Mouse (Mus musculus): Measurements from ENCODE around the gene Card14.
"Not testable (repeated sequence)": the region's sequence is repeated elsewhere in the genome, so short reads cannot be mapped to it uniquely, and the experiment has no call there.

Gene Card14

GRCm38 (mm10) chr11:119307658-119307867 lies at the start of gene Card14:
TSS of gene Card14 (plus strand) at chr11:119307768.
- DNase-seq (ENCODE audit: low spot score in 2 of 2), result no peak

- DNase-seq (ENCODE audit: low spot score in 2 of 2), result no peak
These were observed 49.4 kb upstream of the Card14 start for GRCm38 (mm10) chr11:119258216-119258571.

- DNase-seq (ENCODE audit: low spot score in 2 of 2), result no peak
These were observed 48.8 kb upstream of the Card14 start for GRCm38 (mm10) chr11:119258572-119259322.

GRCm38 (mm10) chr11:119259977-119260376 lies 47.6 kb upstream of the Card14 start:
- DNase-seq (ENCODE audit: low spot score in 2 of 2), result no peak

GRCm38 (mm10) chr11:119264413-119264812 lies 43.2 kb upstream of the Card14 start:
- DNase-seq (ENCODE audit: low spot score in 2 of 2), result no peak

- no peak for DNase-seq (ENCODE audit: low spot score in 2 of 2)
These were observed 41.8 kb upstream of the Card14 start for GRCm38 (mm10) chr11:119265811-119266210.

GRCm38 (mm10) chr11:119267241-119267674 lies 40.3 kb upstream of the Card14 start:
- DNase-seq (ENCODE audit: low spot score in 2 of 2), result no peak

GRCm38 (mm10) chr11:119267768-119268556 lies 39.6 kb upstream of the Card14 start, which contains the start of gene Gaa:
TSS of gene Gaa (plus strand) at chr11:119267887.
- DNase-seq (ENCODE audit: low spot score in 2 of 2), result peak; percentile 91 to 98

- DNase-seq (ENCODE audit: low spot score in 2 of 2), result no peak
These were observed 38.9 kb upstream of the Card14 start for GRCm38 (mm10) chr11:119268557-119269195.

GRCm38 (mm10) chr11:119272492-119272891 lies 35.1 kb upstream of the Card14 start:
- DNase-seq (ENCODE audit: low spot score in 2 of 2), result not testable (repeated sequence)

- peak in 1 of 2 experiments; percentile 23 for DNase-seq (ENCODE audit: low spot score in 2 of 2)
These were observed 34.2 kb upstream of the Card14 start for GRCm38 (mm10) chr11:119273186-119273930.

GRCm38 (mm10) chr11:119281030-119281429 lies 26.5 kb upstream of the Card14 start:
- DNase-seq (ENCODE audit: low spot score in 2 of 2), result no peak

- DNase-seq (ENCODE audit: low spot score in 2 of 2), result no peak
These were observed 21.6 kb upstream of the Card14 start for GRCm38 (mm10) chr11:119285791-119286527.

GRCm38 (mm10) chr11:119287207-119287992 lies 20.2 kb upstream of the Card14 start:
- no peak for DNase-seq (ENCODE audit: low spot score in 2 of 2)

GRCm38 (mm10) chr11:119292861-119293260 lies 14.7 kb upstream of the Card14 start:
- not testable (repeated sequence) for DNase-seq (ENCODE audit: low spot score in 2 of 2)

GRCm38 (mm10) chr11:119297996-119298395 lies 9.6 kb upstream of the Card14 start:
- peak in 1 of 2 experiments; percentile 22 for DNase-seq (ENCODE audit: low spot score in 2 of 2)

- DNase-seq (ENCODE audit: low spot score in 2 of 2), result no peak
These were observed 8.7 kb upstream of the Card14 start for GRCm38 (mm10) chr11:119298917-119299316.

GRCm38 (mm10) chr11:119299391-119300245 lies 8.0 kb upstream of the Card14 start, which contains the start of gene Eif4a3:
TSS of gene Eif4a3 (minus strand) at chr11:119300089.
- peak; percentile 93 to 98 for DNase-seq (ENCODE audit: low spot score in 2 of 2)

- DNase-seq (ENCODE audit: low spot score in 2 of 2), result no peak
These were observed 7.2 kb upstream of the Card14 start for GRCm38 (mm10) chr11:119300246-119300935.

Data from thymus, postnatal 10 days (tissue).